Mouse (Mus musculus): ENCODE measurements around the gene Cabp5. TPM values are rescaled to one million over a fixed set of nuclear protein-coding genes. Genes with fewer than 3 reads are reported as not detected.
"Not testable (repeated sequence)": the region's sequence is repeated elsewhere in the genome, so short reads cannot be mapped to it uniquely, and the experiment has no call there.

The Cabp5 gene
- under 1 TPM in 1 of 4 experiments, not detected in 3; 0.14 TPM for total RNA-seq (2022)

DNA sequence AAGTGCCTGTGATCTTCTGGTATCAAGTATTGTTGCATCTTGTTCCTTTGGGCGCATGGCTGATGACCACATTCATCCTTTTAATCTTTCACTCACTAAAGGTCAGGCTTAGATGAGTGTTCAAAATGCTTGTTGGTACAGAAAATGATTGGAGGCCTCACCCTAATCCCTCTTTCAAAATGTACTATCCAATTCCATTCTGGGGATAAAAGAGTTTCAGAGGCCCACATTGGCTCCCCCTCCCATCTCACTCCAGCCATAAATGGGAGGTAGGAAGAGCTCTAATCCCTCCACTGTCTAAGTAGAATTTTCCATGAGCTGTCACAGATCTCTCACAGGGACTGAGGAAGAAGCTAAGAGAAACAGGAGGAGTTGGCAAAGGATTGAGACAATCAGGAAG, at the start of gene Cabp5:
Gene Cabp5 (plus strand): TSS at position 301 of the 400 bp plus-strand sequence.
- no peak for DNase-seq (ENCODE audit: low spot score)

DNA sequence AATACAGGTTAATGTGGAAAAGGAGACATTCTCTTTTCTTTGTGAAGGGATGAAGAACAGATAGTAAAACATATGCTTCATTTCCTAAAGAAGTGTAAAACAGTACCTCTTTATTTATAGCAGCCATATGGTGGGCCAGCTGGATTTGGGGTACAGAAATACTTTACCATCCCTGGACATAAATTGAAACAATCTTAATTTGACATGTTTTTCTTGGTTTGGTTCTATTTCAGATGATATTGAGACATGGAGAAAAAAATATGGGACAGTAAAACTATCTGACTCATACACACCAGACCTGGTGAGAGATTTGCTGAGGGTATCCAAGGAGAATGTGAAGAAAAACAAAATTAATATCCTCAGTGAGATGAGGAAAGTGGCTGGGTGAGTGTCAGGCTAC, 42.0 kb upstream of the Cabp5 start:
- DNase-seq (ENCODE audit: low spot score) = no peak

DNA sequence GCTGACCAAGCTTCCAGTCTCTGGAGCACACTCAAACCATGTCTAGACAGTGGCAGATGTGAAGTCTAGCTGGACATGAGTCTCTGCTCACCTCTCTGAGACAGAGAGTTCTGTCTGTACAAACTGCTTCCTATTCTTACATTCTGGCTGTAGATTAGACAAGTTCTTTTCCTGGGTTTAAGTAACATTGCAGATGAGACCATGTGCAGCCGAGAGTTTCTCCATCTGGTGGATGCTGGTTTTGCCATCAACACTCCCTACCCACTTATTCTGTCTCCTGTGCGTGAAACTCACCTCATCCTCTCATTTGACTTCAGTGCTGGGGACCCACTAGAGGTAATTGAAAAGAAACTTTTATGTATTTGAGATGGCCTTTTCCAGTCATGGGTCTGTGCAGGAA, 17.3 kb upstream of the Cabp5 start:
- DNase-seq (ENCODE audit: low spot score) = no peak

DNA sequence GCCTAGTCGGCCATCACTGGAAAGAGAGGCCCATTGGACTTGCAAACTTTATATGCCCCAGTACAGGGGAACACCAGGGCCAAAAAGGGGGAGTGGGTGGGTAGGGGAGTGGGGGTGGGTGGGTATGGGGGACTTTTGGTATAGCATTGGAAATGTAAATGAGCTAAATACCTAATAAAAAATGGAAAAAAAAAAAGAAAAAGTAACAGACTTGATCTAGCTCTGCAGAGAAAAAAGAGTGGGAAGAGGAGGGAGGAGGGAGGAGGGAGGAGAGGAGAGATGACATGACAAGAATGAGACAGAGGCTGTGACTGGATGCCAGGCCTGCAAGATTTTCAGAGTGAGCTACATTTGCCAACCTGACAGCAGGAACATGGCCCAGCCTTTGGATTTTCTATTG, 52.6 kb downstream of the Cabp5 start, which contains the start of gene Bsph1:
Gene Bsph1 (plus strand): TSS at position 301 of the 400 bp plus-strand sequence.
- DNase-seq (ENCODE audit: low spot score) = not testable (repeated sequence)

Other genes starting within 250 kb of the Cabp5 start
- gene Vmn1r88, start 238.6 kb upstream of the Cabp5 start, total RNA-seq (2022) = under 1 TPM in 3 of 4 experiments, not detected in 1; 0.03 to 0.12 (median 0.09) TPM
- gene Vmn1r89, start 185.1 kb upstream of the Cabp5 start, total RNA-seq (2022) = not detected
- 1 to 10 TPM; 3.0 to 4.1 (median 3.5) TPM for gene Lig1, start 120.8 kb upstream of the Cabp5 start, total RNA-seq (2022)
- gene Zswim9, start 119.4 kb upstream of the Cabp5 start, total RNA-seq (2022) = 10 to 100 TPM; 10.7 to 11.6 (median 11.2) TPM
- under 1 TPM in 1 of 4 experiments, not detected in 3; 0.08 TPM for gene Pla2g4c, start 73.5 kb upstream of the Cabp5 start, total RNA-seq (2022)
- gene Bsph1, start 52.7 kb downstream of the Cabp5 start, total RNA-seq (2022) = not detected
- not detected for gene Bsph2, start 172.9 kb downstream of the Cabp5 start, total RNA-seq (2022)
- not detected for gene Sult2a5, start 225.8 kb downstream of the Cabp5 start, total RNA-seq (2022)

Measured in heart, adult 8-10 months (tissue).